33 mouse cellular contexts compared by ENCODE assay signal in the genomic region with DNA sequence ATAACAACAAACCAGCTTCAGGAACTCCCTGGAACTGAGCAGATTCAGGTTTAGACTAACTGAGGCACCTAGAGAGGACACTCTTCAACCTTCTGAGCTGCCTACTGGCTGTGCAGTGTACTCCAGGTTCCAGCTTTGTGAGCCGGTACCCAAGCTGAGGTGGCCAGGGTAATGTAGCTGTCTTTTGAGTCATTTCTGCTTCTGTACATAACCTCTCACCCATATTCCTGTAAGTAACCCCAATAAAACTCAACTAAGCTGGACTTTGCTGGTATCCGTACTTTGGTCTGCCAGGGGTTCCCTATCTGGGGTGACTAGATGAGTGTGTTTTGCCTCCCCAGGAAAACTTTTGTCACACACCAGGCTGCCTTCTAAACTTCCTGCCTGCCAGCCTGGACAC. TPM values are rescaled to one million over a fixed set of nuclear protein-coding genes. Genes with fewer than 3 reads are reported as not detected.
DNase-seq lines count a peak whose midpoint lies in the region; ATAC-seq and TF ChIP-seq lines count a peak whose summit lies in the region.
"Had no signal": no experiment of that assay in that cellular context is flagged by ENCODE, and none has a peak within 500 bp of the region (broad histone marks: within the 10 kb centered on the region; RNA-seq: fewer than 3 reads in every experiment).

No protein-coding gene starts in this region.

- no peak overlapping the region for H3K4me3 ChIP-seq in liver, embryonic 13.5 days (replicated peaks)
- H3K4me3 ChIP-seq in liver, embryonic 16.5 days (ENCODE audit: low read depth, low read length) = no peak overlapping the region
- no peak overlapping the region for H3K4me3 ChIP-seq in liver, embryonic 12.5 days
- no peak overlapping the region for H3K4me3 ChIP-seq in intestine, embryonic 16.5 days (ENCODE audit: low read length)
- H3K4me3 ChIP-seq in small intestine, adult 2 months (ENCODE audit: low read depth, low read length) = no peak overlapping the region
- H3K4me3 ChIP-seq: forebrain, embryonic 10.5 days; forebrain, embryonic 13.5 days; heart, adult 2 months; heart, embryonic 10.5 days; heart, embryonic 13.5 days had no signal

- H3K27me3 ChIP-seq in liver, embryonic 13.5 days = no peaks in the 10 kb centered on the region
- H3K27me3 ChIP-seq in liver, embryonic 16.5 days (ENCODE audit: control insufficient read depth, insufficient read depth, low read depth, low read length) = no peaks in the 10 kb centered on the region
- no peaks in the 10 kb centered on the region for H3K27me3 ChIP-seq in liver, embryonic 12.5 days (replicated peaks)
- no peaks in the 10 kb centered on the region for H3K27me3 ChIP-seq in intestine, embryonic 16.5 days (replicated peaks; ENCODE audit: control insufficient read depth, insufficient read depth, low read length)
- no peaks in the 10 kb centered on the region for H3K27me3 ChIP-seq in small intestine, adult 2 months (ENCODE audit: control insufficient read depth, insufficient read depth, low read length)
- H3K27me3 ChIP-seq: CH12.LX; forebrain, embryonic 13.5 days; heart, embryonic 13.5 days; Patski had no signal

- WGBS in liver, embryonic 13.5 days (ENCODE audit: insufficient replicate concordance) = 93% methylated on average over 2 of the region's 2 CpGs
- WGBS in liver, embryonic 16.5 days (ENCODE audit: insufficient replicate concordance) = 84% methylated on average over 2 of the region's 2 CpGs
- 91% methylated on average over 2 of the region's 2 CpGs for WGBS in liver, embryonic 12.5 days (ENCODE audit: insufficient replicate concordance)
- 85% methylated on average over 2 of the region's 2 CpGs for WGBS in intestine, embryonic 16.5 days
- WGBS in small intestine, adult 2 months = 38% methylated on average over 2 of the region's 2 CpGs

- H3K36me3 ChIP-seq in liver, embryonic 13.5 days = peaks cover 100% of the 10 kb centered on the region
- H3K36me3 ChIP-seq in liver, embryonic 16.5 days (ENCODE audit: control insufficient read depth, insufficient read depth) = peaks cover 67% of the 10 kb centered on the region
- H3K36me3 ChIP-seq in liver, embryonic 12.5 days = peaks cover 100% of the 10 kb centered on the region
- H3K36me3 ChIP-seq in intestine, embryonic 16.5 days (ENCODE audit: control insufficient read depth, insufficient read depth, low read length) = peaks cover 3% of the 10 kb centered on the region
- 0 out of 2 replicates have a peak, but pooled peaks cover 2% of the 10 kb centered on the region for H3K36me3 ChIP-seq in small intestine, adult 2 months (ENCODE audit: control insufficient read depth, insufficient read depth, low read length)

- no peak for ATAC-seq in liver, embryonic 13.5 days (ENCODE audit: low read depth)
- ATAC-seq in liver, embryonic 16.5 days (ENCODE audit: low read depth) = no peak
- ATAC-seq in liver, embryonic 12.5 days = no peak
- ATAC-seq in intestine, embryonic 16.5 days = peak; percentile 52
- ATAC-seq: forebrain, embryonic 13.5 days; forebrain, embryonic 16.5 days; hindbrain, postnatal 0 days; Patski had no signal

- H3K27ac ChIP-seq in liver, embryonic 13.5 days = peak overlapping the region; percentile 42; the same call in 1 of the 2 replicates
- peak overlapping the region; percentile 34 for H3K27ac ChIP-seq in liver, embryonic 16.5 days (ENCODE audit: low read length)
- H3K27ac ChIP-seq in liver, embryonic 12.5 days = no peak overlapping the region
- no peak overlapping the region for H3K27ac ChIP-seq in intestine, embryonic 16.5 days (ENCODE audit: low read length)
- H3K27ac ChIP-seq in small intestine, adult 2 months (ENCODE audit: insufficient read depth, low read depth, low read length) = peak overlapping the region; percentile 71; the same call in 1 of the 2 replicates
- H3K27ac ChIP-seq: forebrain, embryonic 10.5 days; forebrain, embryonic 13.5 days; heart, adult 2 months; heart, embryonic 10.5 days; heart, embryonic 13.5 days; hindbrain, embryonic 14.5 days; hindbrain, postnatal 0 days had no signal

- 0 out of 2 replicates have a peak overlapping the region, but pooled peaks have one; percentile 3 for H3K9ac ChIP-seq in liver, embryonic 13.5 days
- no peak overlapping the region for H3K9ac ChIP-seq in liver, embryonic 16.5 days (ENCODE audit: low read depth, low read length)
- no peak overlapping the region for H3K9ac ChIP-seq in liver, embryonic 12.5 days
- no peak overlapping the region for H3K9ac ChIP-seq in intestine, embryonic 16.5 days (ENCODE audit: low read depth, low read length)
- H3K9ac ChIP-seq: forebrain, embryonic 13.5 days; heart, embryonic 13.5 days; hindbrain, embryonic 14.5 days had no signal

- no peaks in the 10 kb centered on the region for H3K9me3 ChIP-seq in liver, embryonic 13.5 days (replicated peaks)
- no peaks in the 10 kb centered on the region for H3K9me3 ChIP-seq in liver, embryonic 16.5 days (replicated peaks; ENCODE audit: control insufficient read depth, low read length)
- H3K9me3 ChIP-seq in liver, embryonic 12.5 days (replicated peaks) = no peaks in the 10 kb centered on the region
- H3K9me3 ChIP-seq in intestine, embryonic 16.5 days (ENCODE audit: control insufficient read depth, low read length) = no peaks in the 10 kb centered on the region
- H3K9me3 ChIP-seq: forebrain, embryonic 10.5 days; forebrain, embryonic 13.5 days; G1E; heart, embryonic 10.5 days; heart, embryonic 13.5 days had no signal

- H3K4me1 ChIP-seq in liver, embryonic 13.5 days (replicated peaks) = peaks cover 79% of the 10 kb centered on the region
- peaks cover 41% of the 10 kb centered on the region for H3K4me1 ChIP-seq in liver, embryonic 16.5 days (ENCODE audit: control insufficient read depth, low read depth, low read length)
- peaks cover 72% of the 10 kb centered on the region for H3K4me1 ChIP-seq in liver, embryonic 12.5 days
- peaks cover 11% of the 10 kb centered on the region for H3K4me1 ChIP-seq in intestine, embryonic 16.5 days (ENCODE audit: control insufficient read depth, insufficient read depth, low read length)
- H3K4me1 ChIP-seq in small intestine, adult 2 months (ENCODE audit: control insufficient read depth, insufficient read depth, insufficient read length, low read length) = peaks cover 29% of the 10 kb centered on the region

- no peak for DNase-seq in liver, embryonic 13.5 days
- DNase-seq in liver = no peak
- DNase-seq in lung, postnatal 25 days (ENCODE audit: low spot score) = no peak
- no peak for DNase-seq in left cerebral cortex, postnatal 14 days (ENCODE audit: low spot score in 2 of 2)
- DNase-seq: adrenal gland, postnatal 14 days; B cell, adult 2 months; cerebellum, adult 18-20 months; cerebellum, adult 9-10 months; cerebellum, postnatal 14 days; gastrocnemius, postnatal 25 days; heart, adult 2 months; heart, postnatal 14 days; heart, postnatal 4 days had no signal

- TF ChIP-seq POLR2A in small intestine, adult 2 months (IDR thresholded peaks at IDR 0.05; ENCODE audit: low read depth, low read length) = no peak

- intact Hi-C loops in left cerebral cortex, postnatal 14 days (cut with DNase I) = no loop called here

- H3K4me2 ChIP-seq in liver, embryonic 13.5 days = no peak overlapping the region
- H3K4me2 ChIP-seq in liver, embryonic 16.5 days (ENCODE audit: low read depth, low read length) = no peak overlapping the region
- no peak overlapping the region for H3K4me2 ChIP-seq in liver, embryonic 12.5 days
- no peak overlapping the region for H3K4me2 ChIP-seq in intestine, embryonic 16.5 days (ENCODE audit: low read depth, low read length)
- H3K4me2 ChIP-seq: forebrain, embryonic 13.5 days; heart, embryonic 13.5 days; hindbrain, embryonic 14.5 days had no signal

- 0 out of 2 replicates have a peak, but pooled peaks have one; percentile 2 for TF ChIP-seq CTCF in small intestine, adult 2 months (IDR thresholded peaks at IDR 0.05; ENCODE audit: extremely low read depth, insufficient read length, insufficient replicate concordance, low read depth, low read length)

RNA-seq across cellular contexts. Expression of gene Plekho2, which starts 15.1 kb away (rescaled TPM):
- polyA plus RNA-seq in liver, embryonic 13.5 days (2015; fragmentation: Nextera tagmentation; extraction: Ambion mirVana) = 24.2 and 31.6 TPM in 2 replicates
- 23.1 and 24.5 TPM in 2 replicates for polyA plus RNA-seq in liver, embryonic 16.5 days (2015; fragmentation: Nextera tagmentation; extraction: Ambion mirVana)
- polyA plus RNA-seq in liver, embryonic 12.5 days (2016; fragmentation: Nextera tagmentation; extraction: Ambion mirVana) = 37.2 and 39.1 TPM in 2 replicates
- polyA plus RNA-seq in intestine, embryonic 16.5 days (2015; fragmentation: Nextera tagmentation; extraction: Ambion mirVana) = 11.3 and 11.9 TPM in 2 replicates
- polyA plus RNA-seq in small intestine, adult 2 months (2012; rRNA removed) = 6.3 and 9.7 TPM in 2 replicates
- 1 to 10 TPM; 6.5 to 9.6 TPM for total RNA-seq in left cerebral cortex, postnatal 14 days (2021)

RNA-seq across cellular contexts. Expression of gene Pif1, which starts 22.3 kb away (rescaled TPM):
- polyA plus RNA-seq in liver, embryonic 13.5 days (2015; fragmentation: Nextera tagmentation; extraction: Ambion mirVana) = 11.0 and 13.8 TPM in 2 replicates
- polyA plus RNA-seq in liver, embryonic 16.5 days (2015; fragmentation: Nextera tagmentation; extraction: Ambion mirVana) = 9.6 and 10.9 TPM in 2 replicates
- 16.1 and 17.4 TPM in 2 replicates for polyA plus RNA-seq in liver, embryonic 12.5 days (2016; fragmentation: Nextera tagmentation; extraction: Ambion mirVana)
- polyA plus RNA-seq in intestine, embryonic 16.5 days (2015; fragmentation: Nextera tagmentation; extraction: Ambion mirVana) = 7.6 and 9.0 TPM in 2 replicates
- 3.8 and 5.0 TPM in 2 replicates for polyA plus RNA-seq in small intestine, adult 2 months (2012; rRNA removed)
- total RNA-seq in left cerebral cortex, postnatal 14 days (2021) = under 1 TPM; 0.42 to 0.82 TPM
- total RNA-seq: adrenal gland, adult 18-20 months; gastrocnemius, adult 8-10 months; gastrocnemius, postnatal 25 days; heart, adult 2 months had no signal

RNA-seq across cellular contexts. Expression of gene Ankdd1a, which starts 44.7 kb away (rescaled TPM):
- not detected in 2 replicates for polyA plus RNA-seq in liver, embryonic 13.5 days (2015; fragmentation: Nextera tagmentation; extraction: Ambion mirVana)
- polyA plus RNA-seq in liver, embryonic 16.5 days (2015; fragmentation: Nextera tagmentation; extraction: Ambion mirVana) = 0.06 TPM in 1 of 2 replicates, not detected in the other
- polyA plus RNA-seq in liver, embryonic 12.5 days (2016; fragmentation: Nextera tagmentation; extraction: Ambion mirVana) = not detected in 2 replicates
- not detected in 2 replicates for polyA plus RNA-seq in intestine, embryonic 16.5 days (2015; fragmentation: Nextera tagmentation; extraction: Ambion mirVana)
- not detected in 2 replicates for polyA plus RNA-seq in small intestine, adult 2 months (2012; rRNA removed)
- total RNA-seq in left cerebral cortex, postnatal 14 days (2021) = 1 to 10 TPM; 3.1 TPM
- total RNA-seq: adrenal gland, postnatal 14 days; CH12.LX; gastrocnemius, adult 8-10 months; gastrocnemius, postnatal 25 days; granulocyte monocyte progenitor cell, adult 5-6 weeks; heart, adult 2 months; heart, postnatal 14 days; heart, postnatal 4 days had no signal
- polyA plus RNA-seq: embryonic facial prominence, embryonic 11.5 days; embryonic facial prominence, embryonic 14.5 days; forebrain, embryonic 10.5 days; forebrain, embryonic 13.5 days; G1E; heart, adult 2 months; heart, embryonic 10.5 days; heart, embryonic 13.5 days; heart, embryonic 16.5 days; Patski had no signal

Comparison
In these comparisons a context has a peak if more than half of its experiments do, and no peak if none do; other contexts are left out.
1. H3K27ac ChIP-seq: peak in liver, embryonic 13.5 days (single experiment), liver, embryonic 16.5 days (single experiment) and small intestine, adult 2 months (single experiment); none in liver, embryonic 12.5 days (single experiment) and intestine, embryonic 16.5 days (single experiment).